Mouse (Mus musculus) adrenal gland, postnatal 10 days (tissue): ENCODE data around the gene Gm3435. TPM values are rescaled to one million over a fixed set of nuclear protein-coding genes. Genes with fewer than 3 reads are reported as not detected.
"Not testable (repeated sequence)": the region's sequence is repeated elsewhere in the genome, so short reads cannot be mapped to it uniquely, and the experiment has no call there.

ENCODE experiments used
- DNase-seq: peaks from one replicate; pipeline ENCODE4 v3.0.0; 2021; ENCODE audit warnings: mixed read lengths
- total RNA-seq, 2 experiments: library from RNA; stranded (reverse); gene quantifications; 2 replicates each; pipeline ENCODE4 v1.2.3; 2021

Gm3435 gene
- total RNA-seq, 2 experiments from 2014 or later = 5.8 to 5.9 TPM

DNA sequence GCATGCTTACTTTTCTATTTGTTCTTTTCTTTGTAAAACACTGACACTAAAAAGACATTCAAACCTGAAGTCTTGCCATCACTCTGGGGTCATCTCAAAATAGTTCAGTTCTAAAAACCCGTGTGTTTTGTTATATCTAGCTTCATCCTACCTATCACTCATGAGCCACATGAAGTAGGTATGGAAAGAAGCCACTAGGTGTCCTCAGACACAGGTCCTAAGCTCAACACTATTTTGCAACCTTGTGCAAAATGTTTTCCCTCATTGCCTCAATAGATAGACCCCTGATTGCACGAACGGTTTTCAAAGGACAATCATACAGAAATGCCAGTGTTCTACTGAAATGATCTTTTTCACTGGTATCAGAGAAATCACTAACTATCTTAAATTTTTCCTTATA, 30.5 kb downstream of the Gm3435 start:
- not testable (repeated sequence) for DNase-seq

DNA sequence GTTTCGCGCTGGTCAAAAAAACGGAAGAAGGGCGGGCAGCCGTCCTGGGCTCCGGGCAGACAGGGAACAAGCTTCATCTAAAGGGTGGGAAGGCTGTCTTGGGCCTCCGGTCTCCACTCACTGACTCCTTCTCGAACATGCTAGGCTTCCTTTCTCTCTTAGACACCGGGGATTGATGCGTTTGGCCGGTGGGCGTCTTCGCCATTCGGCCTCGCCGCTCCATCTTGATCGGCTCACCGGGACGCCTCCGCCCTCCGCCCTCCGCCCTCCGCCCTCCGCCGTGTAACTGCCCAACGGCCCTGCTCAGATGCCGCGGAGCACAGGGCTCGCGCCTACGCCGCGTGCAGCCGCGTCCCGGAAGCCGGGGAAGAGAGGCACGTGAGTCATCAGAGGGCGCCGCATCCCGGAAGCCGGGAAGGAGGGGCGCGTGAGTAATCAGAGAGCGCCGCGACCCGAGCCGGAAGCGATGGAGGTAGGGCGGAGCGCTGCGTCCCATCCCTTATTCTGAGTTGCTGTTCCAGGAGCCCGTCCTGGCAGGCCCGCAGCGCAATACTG, 31.3 kb downstream of the Gm3435 start, which contains the start of the genes Ermard, Tcte3 and Gm3448:
TSS of gene Ermard (plus strand) at position 34 of the 555 bp plus-strand sequence.
TSS of gene Tcte3 (minus strand) at position 314 of the 555 bp plus-strand sequence.
TSS of gene Gm3448 (minus strand) at position 363 of the 555 bp plus-strand sequence.
- peak; percentile 58 for DNase-seq

DNA sequence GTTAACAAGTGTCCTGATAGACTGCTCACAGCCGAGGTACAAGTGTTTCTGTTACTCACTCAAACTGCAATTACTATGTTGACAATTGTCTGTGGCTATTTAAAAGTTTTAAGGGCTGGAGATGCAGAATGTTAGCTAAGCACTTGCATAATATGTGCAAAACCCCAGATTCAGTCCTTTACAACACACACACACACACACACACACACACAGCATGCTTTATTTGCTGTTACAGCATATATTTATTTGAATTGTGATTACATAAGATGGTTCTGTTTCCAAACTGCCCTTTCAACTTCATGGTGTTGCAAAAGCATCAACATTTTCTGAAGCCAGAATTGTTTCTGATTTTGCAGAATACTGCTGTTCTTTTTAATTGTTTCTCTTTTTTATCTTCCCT, 40.4 kb downstream of the Gm3435 start:
- DNase-seq = not testable (repeated sequence)

DNA sequence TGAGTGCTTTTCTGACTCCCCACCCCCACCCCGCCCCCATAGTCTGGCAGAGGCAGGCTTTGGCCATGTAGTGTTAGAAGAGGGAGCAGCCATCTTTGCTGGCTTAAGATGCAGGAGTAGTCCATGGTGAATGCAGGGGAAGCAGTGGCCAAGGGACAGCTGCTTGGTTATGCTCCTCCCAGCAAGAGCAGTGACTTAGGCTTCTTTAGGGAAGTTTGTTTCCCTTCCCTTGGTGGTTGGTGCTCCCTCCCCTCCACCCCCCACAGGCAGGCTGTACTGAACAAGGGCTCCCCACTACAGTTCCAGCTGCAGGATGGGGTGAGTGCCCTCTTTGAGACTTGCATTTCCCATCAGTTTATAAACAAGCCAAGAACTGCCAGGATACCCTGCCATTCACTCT, 42.8 kb downstream of the Gm3435 start:
- DNase-seq = not testable (repeated sequence)

DNA sequence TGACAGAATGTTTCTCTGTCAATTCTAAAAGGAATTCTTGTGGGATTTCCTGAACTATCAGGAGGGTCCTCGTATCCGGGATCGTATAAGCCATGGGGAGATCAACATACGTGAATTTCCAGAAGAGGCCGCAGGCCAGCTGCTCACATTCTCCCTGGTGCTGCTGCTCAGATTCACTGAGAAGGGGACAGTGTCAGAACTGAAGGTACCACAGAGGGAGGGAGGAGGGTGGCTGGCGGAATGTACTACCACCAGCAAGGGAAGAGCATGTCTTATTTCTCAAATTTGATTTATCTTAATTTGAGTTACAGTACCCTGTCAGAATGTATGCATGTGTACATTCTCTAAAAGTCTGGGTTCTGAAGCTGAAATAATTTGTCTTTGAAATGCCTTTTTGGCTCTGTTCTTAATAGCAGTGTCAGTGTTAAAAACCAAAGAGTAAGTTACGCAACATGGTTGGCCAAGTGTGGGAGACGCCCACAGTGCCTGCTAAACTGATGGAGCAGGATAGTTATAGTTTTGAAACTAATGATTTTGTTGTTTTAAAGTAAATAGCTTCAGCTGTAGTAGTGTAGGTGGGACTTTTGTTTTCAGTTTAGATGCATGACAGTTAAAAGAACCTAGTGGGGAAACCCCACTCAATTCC, 43.3 kb downstream of the Gm3435 start:
- DNase-seq = not testable (repeated sequence)

DNA sequence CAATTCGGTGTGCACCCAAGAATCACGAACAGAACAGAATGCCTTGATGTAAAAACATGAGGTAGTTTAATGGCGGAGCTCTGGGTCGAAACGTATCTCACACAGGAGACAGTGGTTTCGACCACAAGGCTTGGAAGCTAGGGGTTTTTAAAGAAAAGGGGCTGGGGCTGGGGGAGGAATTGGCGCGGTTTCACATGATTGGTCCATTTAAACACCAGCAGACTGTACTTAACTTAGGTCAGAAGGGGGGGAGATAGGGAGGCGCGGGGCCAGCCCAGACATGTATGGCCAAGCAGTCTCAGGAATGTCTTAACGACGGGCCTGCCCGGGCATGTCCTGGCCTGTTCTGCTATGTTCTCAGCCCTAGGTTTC, 43.8 kb downstream of the Gm3435 start:
- not testable (repeated sequence) for DNase-seq

DNA sequence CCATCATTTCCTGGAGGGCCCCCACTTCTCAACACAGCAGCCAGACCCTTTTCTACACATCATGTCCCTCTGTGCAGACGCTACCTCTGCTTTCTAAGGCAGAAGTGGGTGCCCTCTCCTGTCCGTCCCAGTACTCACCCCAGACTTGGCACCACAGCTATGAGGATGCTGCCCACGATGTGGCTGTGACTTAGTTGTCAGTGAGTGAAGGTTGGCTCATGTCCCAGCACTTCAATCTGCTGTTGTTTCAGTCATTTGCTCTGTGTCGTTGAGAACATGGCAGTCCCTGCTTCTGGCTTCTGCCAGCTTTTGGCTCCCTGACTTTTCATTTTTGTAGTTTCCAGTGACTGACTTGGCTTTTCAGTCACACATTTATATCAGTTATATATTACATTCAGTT, 45.9 kb downstream of the Gm3435 start:
- no peak for DNase-seq

DNA sequence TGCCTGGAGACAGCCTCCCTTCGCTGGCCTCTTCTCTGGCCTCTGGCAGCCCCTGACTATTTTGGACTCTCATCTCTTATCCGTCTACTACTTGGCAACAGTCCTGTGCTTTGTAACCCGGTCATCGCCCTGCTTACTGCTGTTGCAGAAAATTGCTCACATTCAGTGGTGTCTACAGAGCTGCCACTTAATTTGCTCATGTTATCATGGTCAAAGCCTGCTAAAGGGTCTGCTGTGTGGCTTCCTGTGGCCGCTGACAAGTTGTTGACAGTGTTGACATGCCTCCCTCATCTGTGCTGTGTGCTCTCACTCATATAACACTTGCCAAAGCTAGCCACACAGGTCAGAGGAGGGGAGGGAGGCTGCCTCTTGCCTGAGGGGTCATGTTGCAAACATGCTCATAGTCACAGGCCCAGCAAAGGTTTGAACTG, 48.2 kb downstream of the Gm3435 start:
- no peak for DNase-seq

DNA sequence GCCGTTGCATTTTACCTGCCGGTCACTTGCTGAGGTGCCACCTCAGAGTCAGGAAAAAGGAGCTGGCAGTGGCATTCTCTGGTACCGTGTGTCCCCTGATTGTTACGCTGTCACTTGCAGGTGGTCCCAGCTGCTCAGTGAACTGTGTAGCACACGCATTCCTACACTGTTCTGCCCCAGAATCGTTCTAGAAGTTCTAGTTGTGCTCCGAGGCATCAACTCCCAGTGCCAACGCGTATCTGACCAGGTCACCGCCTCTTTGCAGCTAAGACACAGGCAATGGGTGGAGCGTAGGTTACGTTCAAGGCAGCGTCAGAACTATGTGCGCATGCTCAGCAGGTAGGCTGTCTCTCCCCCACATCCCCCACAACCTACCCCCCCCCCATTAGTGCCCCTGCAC, 49.7 kb downstream of the Gm3435 start:
- no peak for DNase-seq

DNA sequence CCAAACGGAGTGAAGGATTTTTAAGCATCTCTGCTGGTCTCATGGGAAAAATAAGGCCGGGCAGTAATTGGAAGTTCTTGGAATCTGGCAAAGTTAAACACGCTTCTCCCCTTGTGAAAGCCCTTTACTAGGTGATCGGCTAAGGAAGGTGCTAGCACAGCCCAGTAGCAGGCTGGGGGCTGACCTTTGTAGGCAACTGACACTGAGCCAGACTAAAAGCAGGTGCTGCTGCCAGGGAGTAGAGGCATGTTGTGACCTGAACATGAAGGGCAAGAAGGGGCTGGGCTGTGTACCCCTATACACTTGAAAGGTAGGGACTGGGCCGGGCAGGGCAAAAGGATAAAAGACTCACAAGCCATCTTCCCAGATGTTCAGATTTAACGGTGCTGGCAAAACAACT, 50.4 kb downstream of the Gm3435 start:
- no peak for DNase-seq

DNA sequence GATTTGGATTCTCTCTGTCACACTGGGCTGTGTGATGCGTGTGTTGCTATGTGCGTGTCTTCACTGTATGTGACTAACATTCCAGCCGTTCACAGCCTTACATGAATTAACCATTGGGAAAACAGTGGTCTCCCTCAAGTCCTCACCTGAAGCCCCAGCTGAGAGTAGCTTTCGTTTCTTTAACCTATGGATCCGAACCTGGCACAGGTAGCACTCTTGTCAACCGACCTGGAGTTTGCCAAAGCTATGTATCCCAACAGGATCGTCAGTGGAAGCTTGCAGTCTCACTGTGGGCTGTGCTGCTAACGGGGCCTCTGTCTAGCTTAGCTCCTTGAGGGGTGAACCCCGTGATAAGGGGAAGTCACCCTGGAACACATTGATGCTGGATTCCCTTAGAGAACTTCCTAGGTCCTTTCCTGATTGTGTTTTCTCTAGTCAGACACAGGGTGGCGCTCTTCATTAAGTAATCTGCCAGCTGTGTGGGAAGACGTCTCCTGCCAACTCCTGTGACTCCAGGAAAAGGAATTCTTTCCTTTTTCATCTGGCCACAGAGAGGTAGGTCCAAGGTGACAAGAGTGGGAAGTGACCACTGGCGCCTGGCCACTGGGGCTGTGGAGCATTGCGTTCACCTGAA, 55.5 kb downstream of the Gm3435 start:
- peak; percentile 74 for DNase-seq

DNA sequence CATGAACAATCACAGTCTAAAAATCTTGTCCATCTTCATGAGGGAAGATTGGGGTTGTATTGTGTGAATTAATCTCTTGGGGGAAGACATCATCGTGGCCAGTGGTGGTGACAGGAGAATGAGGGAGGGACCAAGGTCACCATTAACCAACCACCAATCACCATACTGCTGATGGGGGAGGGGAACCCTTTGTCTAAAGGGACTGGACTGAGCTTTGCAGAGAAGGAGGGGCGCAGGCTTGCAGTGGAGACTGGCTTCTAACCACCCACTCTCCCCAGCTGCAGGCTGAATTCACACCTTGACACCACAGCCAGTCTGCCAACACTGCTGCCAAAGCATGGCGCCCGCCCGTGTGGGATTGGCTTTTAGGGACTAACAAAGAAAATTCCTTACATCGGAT, 56.1 kb downstream of the Gm3435 start:
- no peak for DNase-seq

DNA sequence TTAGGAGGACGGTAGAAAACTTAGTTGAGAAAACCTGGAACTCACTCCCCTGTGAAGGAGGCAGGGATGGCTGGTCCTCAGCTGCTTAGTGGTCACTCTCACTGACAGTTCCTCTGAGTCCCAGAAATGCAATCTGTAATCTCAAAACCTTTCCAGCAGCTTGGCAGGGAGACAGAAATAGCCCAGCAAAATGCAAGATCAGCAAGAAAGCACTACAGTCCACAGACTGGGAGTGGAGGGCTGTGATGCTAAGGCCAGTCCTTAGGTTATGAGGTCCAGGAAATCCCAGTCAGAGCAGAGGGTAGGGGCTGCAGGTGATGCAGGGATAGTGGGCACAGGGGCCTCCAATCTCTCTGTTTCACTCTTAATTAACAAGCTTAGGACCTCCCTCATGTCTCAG, 56.9 kb downstream of the Gm3435 start:
- no peak for DNase-seq

DNA sequence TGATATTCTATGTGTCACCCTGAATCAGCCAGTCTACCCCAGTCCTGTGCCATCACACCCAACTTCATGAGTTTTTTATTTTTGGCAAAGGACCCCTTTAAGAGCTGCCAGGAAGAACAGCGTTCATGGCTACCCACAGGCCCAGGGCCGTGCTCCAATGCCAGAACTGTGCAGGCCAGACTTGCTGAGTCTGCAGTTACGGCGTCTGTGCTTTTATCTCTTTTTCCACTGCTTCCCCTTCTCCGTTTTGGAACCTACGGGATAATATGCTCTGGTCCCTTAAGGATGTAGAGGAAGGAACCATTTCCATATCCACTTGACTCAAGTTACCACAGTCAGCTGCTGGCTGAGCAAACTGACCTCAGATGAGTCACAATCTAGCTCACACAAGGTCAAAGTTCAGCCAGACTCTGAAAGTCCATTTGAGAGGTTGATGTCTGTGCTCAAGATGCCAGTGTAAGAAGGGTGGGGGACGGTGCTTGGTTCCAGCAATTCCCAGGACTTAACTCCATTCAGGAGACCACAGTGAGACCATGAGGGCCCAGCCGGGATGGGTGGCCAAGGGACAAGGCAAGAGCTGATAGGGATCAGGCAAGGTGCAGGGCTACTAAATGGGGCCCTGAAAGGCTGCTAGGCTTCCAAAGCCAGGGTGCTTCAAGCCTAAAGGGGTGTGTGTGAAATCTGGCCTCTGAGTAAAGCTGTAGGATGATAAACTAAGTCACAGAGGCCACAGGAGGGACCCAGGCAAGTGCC, 58.2 kb downstream of the Gm3435 start:
- DNase-seq = peak; percentile 20

DNA sequence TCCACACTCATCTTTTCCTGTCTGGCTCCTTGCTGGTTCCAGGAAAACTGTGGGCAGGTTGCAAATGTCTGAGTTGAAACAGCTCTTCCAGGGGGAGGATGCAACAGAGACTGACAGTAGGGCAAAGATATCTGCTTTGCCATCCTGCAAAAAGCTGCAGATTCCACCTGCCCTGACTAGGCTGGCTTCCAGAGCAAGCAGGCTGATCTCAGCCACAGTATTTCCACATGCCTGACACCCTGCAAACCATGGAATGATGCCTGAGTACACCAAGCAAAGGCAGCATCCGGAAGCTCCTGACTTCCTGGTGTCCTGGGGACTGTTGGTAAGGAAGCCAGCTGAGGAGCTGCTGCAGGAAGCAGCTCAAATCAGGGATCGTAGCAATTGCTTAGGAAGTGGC, 59.1 kb downstream of the Gm3435 start:
- peak; percentile 18 for DNase-seq

Other genes starting within 250 kb of the Gm3435 start
- gene Wdr27, start 67.0 kb upstream of the Gm3435 start, total RNA-seq = 1 to 10 TPM; 5.8 to 6.1 TPM
- 10 to 100 TPM; 28.2 to 30.7 TPM for gene 1600012H06Rik, start 67.0 kb upstream of the Gm3435 start, total RNA-seq
- gene Phf10, start 48.9 kb upstream of the Gm3435 start, total RNA-seq = 10 to 100 TPM; 66.2 to 67.3 TPM
- gene 9030025P20Rik, start 31.7 kb upstream of the Gm3435 start, total RNA-seq = 10 to 100 TPM in 1 of 2 experiments, 1 to 10 TPM in 1; 4.3 to 10.4 TPM
- not detected for gene Gm3417, start 31.4 kb upstream of the Gm3435 start, total RNA-seq
- 10 to 100 TPM; 38.5 to 60.9 TPM for gene Ermard, start 31.0 kb downstream of the Gm3435 start, total RNA-seq
- 1 to 10 TPM; 2.0 to 3.6 TPM for gene Tcte3, start 31.3 kb downstream of the Gm3435 start, total RNA-seq
- gene Gm3448, start 31.4 kb downstream of the Gm3435 start, total RNA-seq = 1 to 10 TPM; 3.7 to 7.0 TPM